Mouse (Mus musculus) layer of hippocampus, adult 9-10 months (tissue): ENCODE results near the gene Tada3.
"Not testable (repeated sequence)": the region's sequence is repeated elsewhere in the genome, so short reads cannot be mapped to it uniquely, and the experiment has no call there.

Source experiments
- DNase-seq: peaks from one replicate; pipeline ENCODE4 v3.0.0; 2022; ENCODE audit warnings: low spot score

Gene Tada3

DNA sequence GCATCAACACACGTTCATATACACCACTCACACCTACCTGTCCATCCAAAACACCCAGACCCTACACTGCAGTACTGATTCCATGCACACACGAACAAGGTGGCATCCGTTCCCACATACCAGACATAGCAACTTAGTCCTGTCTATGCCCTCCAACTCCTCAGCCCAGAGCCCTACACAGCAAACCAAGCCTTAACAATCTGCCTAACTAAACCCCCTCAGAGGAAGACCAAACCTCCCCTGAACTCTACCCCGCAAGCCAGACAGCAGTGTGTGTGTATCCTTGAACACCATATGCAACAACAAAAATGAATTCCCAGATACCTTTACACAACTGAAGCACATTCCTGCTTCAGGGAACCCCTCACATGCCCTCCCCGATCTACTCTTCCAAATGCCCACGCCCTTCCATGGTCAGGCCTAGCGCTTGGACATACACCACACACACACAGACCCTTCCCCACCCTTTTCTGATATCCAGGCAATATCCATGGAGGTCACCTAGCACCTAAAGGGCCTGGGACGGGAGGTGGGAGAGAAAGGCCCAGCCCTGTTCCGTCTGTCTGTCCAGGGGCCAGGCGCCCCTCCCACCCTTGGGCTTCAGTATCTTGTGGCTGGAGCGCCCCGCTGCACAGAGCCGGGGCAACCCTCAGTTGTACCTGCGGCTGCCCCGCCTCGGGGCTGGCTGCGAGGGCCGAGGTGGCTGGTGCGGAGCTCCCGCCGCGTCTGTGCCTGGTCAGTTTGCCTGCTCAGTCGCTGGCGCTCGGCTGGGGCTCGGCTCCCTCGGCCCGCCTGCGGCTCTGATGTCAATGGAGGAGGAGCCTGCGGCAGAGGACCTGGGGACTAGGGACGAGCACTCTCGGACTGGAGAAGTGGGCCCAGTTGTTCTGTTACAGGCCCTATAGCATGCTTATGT is 34.2 kb downstream of the Tada3 start, which contains the start of gene Camk1:
Camk1 (minus strand) TSS at position 808 of the 916 bp plus-strand sequence.
- no peak for DNase-seq

DNA sequence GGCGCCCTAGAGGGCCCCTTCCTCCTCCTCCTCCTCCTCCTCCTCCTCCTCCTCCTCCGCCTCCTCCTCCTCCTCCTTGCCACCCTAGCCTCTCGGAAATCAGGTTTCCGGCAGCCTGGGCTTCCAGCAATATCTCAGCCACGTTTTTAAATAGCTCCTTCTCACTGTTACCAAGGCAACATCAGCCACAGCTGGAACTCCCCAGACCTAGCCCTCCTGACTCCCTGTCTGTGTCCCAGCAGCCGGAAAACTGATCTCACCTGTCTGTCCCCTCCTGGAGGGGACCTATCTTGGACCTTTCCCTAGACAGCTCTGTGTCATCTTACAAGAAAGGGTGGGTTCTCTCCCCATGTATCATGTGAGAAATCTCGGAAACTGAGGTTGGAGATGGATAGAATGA is 35.4 kb downstream of the Tada3 start:
- DNase-seq: no peak

DNA sequence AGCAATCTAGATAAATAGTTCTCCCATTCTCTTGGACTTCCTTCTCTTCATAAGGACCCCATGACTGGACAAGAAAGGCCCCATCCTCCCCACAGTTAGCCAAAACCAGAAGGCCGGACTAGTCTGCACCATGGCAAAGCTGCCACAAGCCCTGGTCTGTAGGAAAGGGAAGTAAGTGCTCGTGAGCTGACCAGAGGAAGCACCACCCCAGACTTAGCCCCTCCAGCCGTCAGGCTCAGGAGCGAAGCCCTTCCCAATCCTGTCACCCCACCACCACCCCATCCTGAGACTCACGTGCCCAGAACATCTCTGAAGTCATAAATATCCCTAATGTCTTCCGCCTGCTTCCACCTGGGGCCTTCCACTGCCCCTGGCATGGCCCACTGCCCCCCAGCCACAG is 36.1 kb downstream of the Tada3 start:
- DNase-seq: no peak

DNA sequence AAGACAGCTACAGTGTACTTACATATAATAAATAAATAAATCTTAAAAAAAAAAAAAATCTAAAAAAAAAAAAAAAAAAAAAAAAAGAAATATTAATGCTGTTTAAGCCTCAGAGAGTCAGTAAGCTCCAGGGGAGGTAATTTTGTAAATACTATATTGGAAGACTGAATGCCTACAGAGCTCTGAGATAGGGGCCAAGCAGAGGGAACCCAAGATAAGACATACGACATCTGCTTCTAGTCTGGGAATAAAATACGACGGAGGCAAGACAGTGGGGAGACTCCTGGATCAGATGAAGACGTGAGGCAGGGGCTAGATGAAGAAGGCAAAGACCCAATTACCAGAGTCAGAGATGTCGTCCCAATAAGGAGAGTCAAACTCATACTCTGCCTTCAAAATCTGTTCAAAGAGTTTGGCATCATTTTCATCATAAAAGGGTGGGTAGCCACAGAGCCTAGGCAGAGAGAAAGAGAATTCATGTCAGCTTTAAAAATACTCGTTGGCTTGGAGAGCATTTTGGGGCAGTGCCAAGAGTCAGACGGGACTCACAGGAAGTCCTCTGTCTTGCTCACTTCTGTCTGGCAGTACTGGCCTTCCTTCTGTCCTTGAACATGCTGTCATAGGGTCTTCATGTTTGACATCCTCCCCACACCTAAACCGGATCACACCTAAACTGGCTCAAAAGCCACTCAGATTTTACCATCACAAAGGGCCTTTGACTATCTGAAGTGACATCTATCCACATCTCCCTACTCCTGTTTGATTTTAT is 40.6 kb downstream of the Tada3 start:
- no peak for DNase-seq

DNA sequence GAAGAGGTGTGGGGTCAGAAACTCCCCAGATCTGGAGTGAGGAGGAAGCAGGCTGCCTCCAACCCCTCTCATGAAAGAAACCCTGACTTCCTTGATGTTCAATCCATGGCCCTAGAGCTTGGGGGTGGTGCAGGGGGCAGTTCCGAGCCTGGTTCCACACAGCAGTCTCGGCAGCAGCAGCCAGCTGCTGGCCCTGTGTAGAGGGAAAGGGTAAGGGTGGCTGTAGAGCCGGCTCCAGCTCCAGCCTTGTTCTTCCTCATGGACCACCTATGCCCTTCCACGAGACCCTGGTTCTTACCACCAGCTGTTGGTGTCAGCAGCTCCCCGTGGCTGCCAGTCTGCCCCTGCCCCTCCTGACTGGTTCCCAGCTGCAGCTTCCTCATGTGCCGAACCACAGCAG is 43.5 kb downstream of the Tada3 start:
- DNase-seq: no peak

DNA sequence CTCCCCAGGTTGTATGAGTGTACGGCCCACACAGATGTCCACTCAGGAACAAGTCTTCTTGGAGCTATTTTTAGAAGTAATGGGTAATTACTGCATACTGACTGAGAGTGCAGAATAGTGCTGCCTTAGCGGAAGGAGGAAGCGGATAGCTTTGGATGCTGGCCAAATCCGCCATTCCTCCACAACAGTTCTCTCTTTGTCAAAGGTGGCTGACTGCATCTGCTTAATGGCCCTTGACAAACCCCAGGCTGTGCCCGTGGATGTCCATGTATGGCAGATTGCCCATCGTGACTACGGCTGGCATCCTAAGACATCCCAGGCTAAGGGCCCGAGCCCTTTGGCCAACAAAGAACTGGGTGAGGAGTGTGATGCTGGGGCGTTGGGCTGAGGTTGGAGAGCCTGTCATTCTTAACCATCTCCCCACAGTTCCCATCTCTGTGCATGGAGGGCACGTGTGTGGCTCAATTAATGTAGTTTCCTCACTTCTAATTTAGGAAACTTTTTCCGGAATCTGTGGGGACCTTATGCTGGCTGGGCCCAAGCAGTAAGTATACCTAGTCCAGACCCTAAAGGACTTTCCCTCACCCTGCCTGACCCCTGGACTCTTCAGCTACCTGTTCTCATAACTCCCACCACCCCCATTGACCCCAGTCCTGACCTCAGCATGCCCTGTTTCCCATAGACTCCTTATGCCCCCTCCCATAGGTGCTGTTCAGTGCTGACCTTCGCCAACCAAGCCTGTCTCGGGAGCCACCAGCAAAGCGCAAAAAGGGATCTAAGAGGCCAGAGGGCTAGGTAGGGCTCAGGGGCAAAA is 44.3 kb downstream of the Tada3 start:
- DNase-seq: no peak

DNA sequence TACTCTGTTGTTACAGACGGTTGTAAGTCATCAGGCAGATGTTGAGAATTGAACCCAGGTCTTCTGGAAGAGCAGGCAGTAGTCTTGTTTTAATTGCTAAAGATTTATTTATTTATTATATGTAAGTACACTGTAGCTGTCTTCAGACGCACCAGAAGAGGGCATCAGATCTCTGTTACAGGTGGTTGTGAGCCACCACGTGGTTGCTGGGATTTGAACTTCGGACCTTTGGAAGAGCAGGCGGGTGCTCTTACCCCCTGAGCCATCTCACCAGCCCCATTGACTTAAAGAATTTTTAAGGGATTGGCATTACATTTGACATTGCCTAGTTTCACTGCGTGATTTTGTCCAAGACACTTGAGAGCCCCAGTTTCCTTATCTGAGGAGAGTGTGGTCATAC is 44.9 kb downstream of the Tada3 start:
- DNase-seq: not testable (repeated sequence)

DNA sequence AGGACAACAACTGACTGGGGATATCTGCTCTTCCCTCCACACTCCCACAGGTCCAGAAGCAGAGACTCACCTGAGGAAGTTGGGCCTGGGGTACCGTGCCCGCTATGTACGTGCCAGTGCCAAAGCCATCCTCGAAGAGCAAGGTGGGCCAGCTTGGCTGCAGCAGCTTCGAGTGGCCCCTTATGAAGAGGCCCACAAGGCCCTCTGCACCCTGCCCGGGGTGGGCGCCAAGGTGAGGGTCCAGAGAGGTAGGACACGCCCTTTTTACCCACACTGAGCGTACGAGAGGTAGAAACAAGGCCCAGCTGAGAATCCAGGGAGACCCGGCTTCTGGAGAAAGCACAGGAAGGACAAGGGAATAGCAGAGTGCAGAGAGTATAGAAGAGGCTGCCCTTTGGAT is 46.0 kb downstream of the Tada3 start:
- no peak for DNase-seq

DNA sequence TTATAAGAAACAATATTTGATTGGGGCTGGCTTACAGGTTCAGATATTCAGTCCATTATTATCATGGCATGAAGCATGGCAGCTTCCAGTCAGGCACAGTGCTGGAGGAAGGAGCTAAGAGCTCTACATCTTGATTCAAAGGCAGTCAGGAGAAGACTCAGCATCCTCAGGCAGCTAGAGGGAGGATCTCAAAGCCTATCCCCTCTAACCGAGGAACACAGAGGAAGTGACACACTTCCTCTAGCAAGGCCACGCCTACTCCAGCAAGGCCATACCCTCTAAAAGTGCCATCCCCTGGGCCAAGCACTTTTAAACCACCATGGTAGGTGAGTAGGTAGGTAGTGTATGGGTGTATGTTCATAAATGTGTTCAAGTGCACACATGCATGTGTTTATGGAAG is 47.1 kb downstream of the Tada3 start:
- no peak for DNase-seq

DNA sequence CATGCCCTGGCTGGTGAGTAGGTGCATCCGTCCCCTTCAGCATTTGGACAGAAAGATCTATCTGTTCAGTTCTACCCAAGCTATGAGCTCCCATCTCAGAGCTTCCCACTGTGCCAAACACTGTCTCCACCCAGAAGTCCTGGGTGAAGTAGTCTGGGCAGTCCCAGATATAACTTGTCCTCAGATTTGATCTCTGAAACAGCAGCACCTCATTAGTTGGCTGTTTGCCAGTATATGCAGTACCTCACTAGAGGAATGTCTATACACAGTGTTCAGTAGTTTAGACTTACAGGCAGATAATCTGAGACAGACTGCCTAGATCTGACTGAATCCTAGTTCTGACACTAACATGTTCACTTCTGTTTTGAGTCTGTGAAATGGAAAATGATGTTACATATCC is 48.3 kb downstream of the Tada3 start:
- DNase-seq: no peak

DNA sequence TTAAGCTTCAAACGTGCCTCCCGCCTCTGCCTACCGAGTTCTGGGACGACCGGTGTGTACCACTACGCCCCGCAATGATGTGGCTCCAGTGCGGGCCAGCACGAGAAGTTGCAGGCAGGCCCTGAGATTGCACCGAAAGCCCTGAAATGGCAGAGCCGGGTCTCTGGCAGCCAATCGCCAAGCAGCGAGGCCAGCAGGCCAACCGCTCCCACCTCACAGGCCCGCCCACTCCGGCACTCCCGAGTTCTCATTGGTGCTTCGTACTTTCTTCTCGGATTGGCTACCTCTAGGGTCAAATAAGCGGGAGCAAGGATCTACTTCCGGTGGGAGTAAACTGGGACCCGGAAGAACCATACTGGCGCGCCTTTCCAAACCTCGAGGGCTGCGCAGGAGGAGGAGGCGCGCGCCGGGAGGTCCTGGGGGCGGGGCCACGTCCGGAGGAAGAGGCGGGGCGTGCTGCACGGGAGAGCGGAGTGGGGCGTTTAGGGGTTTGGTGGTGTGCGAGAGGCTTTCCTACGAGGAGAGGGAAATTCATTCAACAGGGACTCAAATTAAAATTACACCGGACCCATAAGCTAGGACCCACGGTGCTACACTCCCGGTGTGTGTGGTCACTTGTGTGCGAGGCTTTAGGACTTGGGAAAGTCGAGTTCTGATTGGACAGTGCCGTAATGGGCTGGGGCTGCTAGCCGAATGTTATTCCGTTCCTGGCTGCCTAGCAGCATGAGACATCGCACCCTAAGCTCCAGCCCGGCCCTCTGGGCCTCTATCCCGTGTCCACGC is 51.0 kb downstream of the Tada3 start, which contains the start of gene Ogg1:
Ogg1 (plus strand) TSS at position 440 of the 783 bp plus-strand sequence.
- peak; percentile 97 for DNase-seq
